Mouse (Mus musculus) liver, embryonic 15.5 days (tissue): ENCODE measurements around the gene Ccnb1ip1. TPM values are rescaled to one million over a fixed set of nuclear protein-coding genes. Genes with fewer than 3 reads are reported as not detected.
A peak's percentile ranks its signal among the peaks of the same experiment; 100 is the strongest.

ENCODE experiments used
- ATAC-seq: fragments of 200-750 bp; cut with Nextera tagmentation; 2 replicates; pipeline ENCODE4 v1.8.0; 2017; ENCODE audit warnings: moderate number of reproducible peaks, mild to moderate bottlenecking, moderate library complexity; ENCODE audit not compliant: insufficient read depth
- H3K27ac ChIP-seq: fragments of 300-500 bp; sonication (generic); replicated peaks from 2 replicates; pipeline ENCODE4 v1.5.1; 2015; ENCODE audit warnings: mild to moderate bottlenecking, inconsistent platforms
- H3K27me3 ChIP-seq: fragments of 300-500 bp; sonication (generic); 2 replicates; pipeline ENCODE4 v1.6.1; 2015; ENCODE audit warnings: mild to moderate bottlenecking, inconsistent platforms
- H3K36me3 ChIP-seq: fragments of 300-500 bp; sonication (generic); replicated peaks from 2 replicates; pipeline ENCODE4 v1.6.1; 2015; ENCODE audit warnings: moderate library complexity, mild to moderate bottlenecking, inconsistent platforms
- H3K4me1 ChIP-seq: fragments of 300-500 bp; sonication (generic); replicated peaks from 2 replicates; pipeline ENCODE4 v1.6.1; 2015; ENCODE audit warnings: inconsistent platforms
- H3K4me2 ChIP-seq: fragments of 300-500 bp; sonication (generic); 2 replicates; pipeline ENCODE4 v1.6.1; 2015; ENCODE audit warnings: moderate library complexity, mild to moderate bottlenecking, inconsistent platforms
- H3K4me3 ChIP-seq: fragments of 300-500 bp; sonication (generic); replicated peaks from 2 replicates; pipeline ENCODE4 v1.5.1; 2015; ENCODE audit warnings: mild to moderate bottlenecking, inconsistent platforms
- H3K9ac ChIP-seq: fragments of 300-500 bp; sonication (generic); 2 replicates; pipeline ENCODE4 v1.6.1; 2015; ENCODE audit warnings: moderate library complexity, mild to moderate bottlenecking, inconsistent platforms
- H3K9me3 ChIP-seq: fragments of 300-500 bp; sonication (generic); replicated peaks from 2 replicates; pipeline ENCODE4 v1.6.1; 2016; ENCODE audit warnings: inconsistent platforms
- WGBS: fragments of 180-500 bp; shearing (Covaris S2); methylation state at CpG from one replicate; pipeline ENCODE4 v1.1.7; 2015; ENCODE audit warnings: mixed read lengths; ENCODE audit not compliant: insufficient replicate concordance; 5-methylcytosine and 5-hydroxymethylcytosine counted together
- polyA plus RNA-seq: library from polyadenylated mRNA; unstranded; fragments of >200 nt; fragmentation: Nextera tagmentation; extraction: Ambion mirVana; gene quantifications from 2 replicates; pipeline ENCODE4 v1.2.1, GENCODE M21; 2015

Gene Ccnb1ip1
- polyA plus RNA-seq, 1 experiment from 2014 or later, result not detected

GRCm38 (mm10) chr14:50802843-50803562, 4.5 kb downstream of the Ccnb1ip1 start:
- no peak overlapping the region for H3K4me3 ChIP-seq
- no peak overlapping the region for H3K4me2 ChIP-seq
- H3K9ac ChIP-seq, result no peak overlapping the region
- H3K9me3 ChIP-seq, result no peaks in the 10 kb centered on the region
- WGBS, result 48% methylated on average over 4 of the region's 4 CpGs
- no peak for ATAC-seq
- no peaks in the 10 kb centered on the region for H3K27me3 ChIP-seq
- H3K36me3 ChIP-seq, result no peaks in the 10 kb centered on the region
- no peak overlapping the region for H3K27ac ChIP-seq
- peaks cover 13% of the 10 kb centered on the region for H3K4me1 ChIP-seq

GRCm38 (mm10) chr14:50802441-50802840, 5.1 kb downstream of the Ccnb1ip1 start:
- Histone ChIP-seq H3K27ac (no peak overlapping the region), H3K4me1 (peaks cover 12% of the 10 kb centered on the region), H3K36me3 (no peaks in the 10 kb centered on the region), H3K4me2 (no peak overlapping the region), H3K9ac (no peak overlapping the region), H3K9me3 (no peaks in the 10 kb centered on the region), H3K27me3 (no peaks in the 10 kb centered on the region), H3K4me3 (no peak overlapping the region)
- WGBS, result 76% methylated on average over 6 of the region's 6 CpGs
- ATAC-seq, result no peak

GRCm38 (mm10) chr14:50799502-50800259, 7.9 kb downstream of the Ccnb1ip1 start:
- Histone ChIP-seq H3K4me1 (peaks cover 5% of the 10 kb centered on the region; the same call in 1 of the 2 replicates), H3K9me3 (no peaks in the 10 kb centered on the region), H3K4me3 (no peak overlapping the region), H3K27me3 (no peaks in the 10 kb centered on the region), H3K27ac (no peak overlapping the region), H3K4me2 (no peak overlapping the region), H3K36me3 (no peaks in the 10 kb centered on the region), H3K9ac (no peak overlapping the region)
- under 1% methylated on average over 3 of the region's 3 CpGs for WGBS
- ATAC-seq, result no peak

GRCm38 (mm10) chr14:50798512-50798911, 9.0 kb downstream of the Ccnb1ip1 start:
- H3K9ac ChIP-seq, result no peak overlapping the region
- WGBS, result 46% methylated on average over 2 of the region's 2 CpGs

GRCm38 (mm10) chr14:50796464-50796863, 11.1 kb downstream of the Ccnb1ip1 start:
- no peak overlapping the region for H3K4me2 ChIP-seq
- no peaks in the 10 kb centered on the region for H3K27me3 ChIP-seq
- H3K36me3 ChIP-seq, result no peaks in the 10 kb centered on the region
- no peak overlapping the region for H3K27ac ChIP-seq
- WGBS, result 54% methylated on average over 1 of the region's 1 CpGs
- no peak overlapping the region for H3K9ac ChIP-seq
- no peak overlapping the region for H3K4me3 ChIP-seq
- ATAC-seq, result no peak
- H3K4me1 ChIP-seq, result no peaks in the 10 kb centered on the region; the same call in 1 of the 2 replicates
- no peaks in the 10 kb centered on the region for H3K9me3 ChIP-seq

More at GRCm38 (mm10) chr14:50798512-50798911, 9.0 kb downstream of the Ccnb1ip1 start:
- H3K9me3 ChIP-seq, result no peaks in the 10 kb centered on the region
- H3K4me3 ChIP-seq, result no peak overlapping the region
- H3K4me2 ChIP-seq, result no peak overlapping the region
- ATAC-seq, result no peak
- H3K27me3 ChIP-seq, result no peaks in the 10 kb centered on the region
- no peaks in the 10 kb centered on the region for H3K36me3 ChIP-seq
- H3K4me1 ChIP-seq, result peaks cover 2% of the 10 kb centered on the region; the same call in 1 of the 2 replicates
- no peak overlapping the region for H3K27ac ChIP-seq

- 67% methylated on average over 4 of the region's 4 CpGs for WGBS
- no peak overlapping the region for H3K27ac ChIP-seq
- H3K36me3 ChIP-seq, result no peaks in the 10 kb centered on the region
- H3K4me3 ChIP-seq, result no peak overlapping the region
- ATAC-seq, result no peak
- H3K9me3 ChIP-seq, result no peaks in the 10 kb centered on the region
- no peaks in the 10 kb centered on the region for H3K27me3 ChIP-seq
- H3K9ac ChIP-seq, result no peak overlapping the region
- no peak overlapping the region for H3K4me2 ChIP-seq
- no peaks in the 10 kb centered on the region; the same call in 1 of the 2 replicates for H3K4me1 ChIP-seq
Observed at GRCm38 (mm10) chr14:50795965-50796364, 11.6 kb downstream of the Ccnb1ip1 start.

- ATAC-seq, result no peak
- Histone ChIP-seq H3K36me3 (no peaks in the 10 kb centered on the region), H3K4me1 (no peaks in the 10 kb centered on the region; the same call in 1 of the 2 replicates), H3K4me2 (no peak overlapping the region), H3K4me3 (no peak overlapping the region), H3K27me3 (no peaks in the 10 kb centered on the region), H3K27ac (no peak overlapping the region), H3K9ac (no peak overlapping the region), H3K9me3 (no peaks in the 10 kb centered on the region)
- WGBS, result 82% methylated on average over 24 of the region's 24 CpGs
Observed at GRCm38 (mm10) chr14:50795261-50795935, 12.1 kb downstream of the Ccnb1ip1 start.

GRCm38 (mm10) chr14:50788157-50788556, 19.4 kb downstream of the Ccnb1ip1 start:
- ATAC-seq, result no peak
- Histone ChIP-seq H3K27me3 (no peaks in the 10 kb centered on the region), H3K4me1 (peaks cover 10% of the 10 kb centered on the region), H3K27ac (no peak overlapping the region), H3K9ac (no peak overlapping the region), H3K9me3 (no peaks in the 10 kb centered on the region), H3K4me2 (no peak overlapping the region), H3K36me3 (no peaks in the 10 kb centered on the region), H3K4me3 (no peak overlapping the region)
- 18% methylated on average over 2 of the region's 2 CpGs for WGBS

GRCm38 (mm10) chr14:50785251-50785637, 22.3 kb downstream of the Ccnb1ip1 start, which contains the start of gene Ttc5:
Ttc5 (minus strand) TSS chr14:50785519.
- Histone ChIP-seq H3K27ac (no peak within 1 kb of the TSS; the same call in 1 of the 2 replicates), H3K36me3 (peaks cover 6% of the 10 kb centered on the region), H3K4me3 (peak within 1 kb of the TSS; percentile 90), H3K9me3 (no peaks in the 10 kb centered on the region), H3K27me3 (no peaks in the 10 kb centered on the region), H3K9ac (peak within 1 kb of the TSS; percentile 76), H3K4me2 (peak within 1 kb of the TSS; percentile 74), H3K4me1 (peaks cover 10% of the 10 kb centered on the region)
- WGBS, result under 1% methylated on average over 21 of the region's 21 CpGs
- peak; percentile 92 for ATAC-seq

GRCm38 (mm10) chr14:50784391-50785250, 22.9 kb downstream of the Ccnb1ip1 start:
- H3K4me1 ChIP-seq, result peaks cover 10% of the 10 kb centered on the region
- H3K4me2 ChIP-seq, result peak overlapping the region; percentile 74
- H3K27ac ChIP-seq, result no peak overlapping the region; the same call in 1 of the 2 replicates
- H3K27me3 ChIP-seq, result no peaks in the 10 kb centered on the region
- H3K36me3 ChIP-seq, result peaks cover 6% of the 10 kb centered on the region
- peak; percentile 53; the same call in 1 of the 2 replicates for ATAC-seq
- WGBS, result 15% methylated on average over 16 of the region's 16 CpGs
- H3K9ac ChIP-seq, result peak overlapping the region; percentile 76
- H3K4me3 ChIP-seq, result peak overlapping the region; percentile 90
- no peaks in the 10 kb centered on the region for H3K9me3 ChIP-seq
